Mouse (Mus musculus) macrophage (primary cell): Measurements from ENCODE around the gene Ccdc12. TPM values are rescaled to one million over a fixed set of nuclear protein-coding genes. Genes with fewer than 3 reads are reported as not detected.

Source experiments
- polyA plus RNA-seq: library from polyadenylated mRNA; stranded (reverse); fragments of 250-400 nt; gene quantifications from 3 replicates; pipeline ENCODE4 v1.2.4, GENCODE M21; 2018; ENCODE audit warnings: inconsistent platforms

Ccdc12 gene
- polyA plus RNA-seq, 1 experiment from 2014 or later: 80.9 TPM

Other genes with a start within 250 kb of the Ccdc12 start
- gene Ptpn23, start 248.3 kb upstream of the Ccdc12 start, polyA plus RNA-seq: 24.2 to 31.4 TPM (median 26.4 TPM) in 3 replicates
- gene Ngp, start 236.8 kb upstream of the Ccdc12 start, polyA plus RNA-seq: 2.3 to 84.1 TPM (median 17.7 TPM) in 3 replicates
- gene Klhl18, start 179.8 kb upstream of the Ccdc12 start, polyA plus RNA-seq: 11.4 to 20.2 TPM (median 18.7 TPM) in 3 replicates
- 1.7 to 6.0 TPM (median 3.1 TPM) in 3 replicates for gene Kif9, start 179.5 kb upstream of the Ccdc12 start, polyA plus RNA-seq
- 38.1 to 71.6 TPM (median 41.4 TPM) in 3 replicates for gene Setd2, start 123.9 kb upstream of the Ccdc12 start, polyA plus RNA-seq
- gene Nradd, start 32.1 kb upstream of the Ccdc12 start, polyA plus RNA-seq: 0.95 to 4.3 TPM (median 2.3 TPM) in 3 replicates
- gene Nbeal2, start 2.3 kb upstream of the Ccdc12 start, polyA plus RNA-seq: 8.6 to 16.6 TPM (median 14.0 TPM) in 3 replicates
- not detected in 3 replicates for gene Myl3, start 85.4 kb downstream of the Ccdc12 start, polyA plus RNA-seq
- gene Pth1r, start 90.6 kb downstream of the Ccdc12 start, polyA plus RNA-seq: 0.16 TPM in 1 of 3 replicates, not detected in the others
- not detected in 3 replicates for gene Prss42, start 141.7 kb downstream of the Ccdc12 start, polyA plus RNA-seq
- not detected in 3 replicates for gene Prss44, start 157.5 kb downstream of the Ccdc12 start, polyA plus RNA-seq
- not detected in 3 replicates for gene Prss43, start 170.2 kb downstream of the Ccdc12 start, polyA plus RNA-seq
- gene Prss45, start 178.1 kb downstream of the Ccdc12 start, polyA plus RNA-seq: not detected in 3 replicates
- 0.11 to 0.51 TPM in 2 of 3 replicates, not detected in the other for gene Prss46, start 188.0 kb downstream of the Ccdc12 start, polyA plus RNA-seq
- gene Prss50, start 201.5 kb downstream of the Ccdc12 start, polyA plus RNA-seq: not detected in 3 replicates
- 5.1 to 14.0 TPM (median 6.6 TPM) in 3 replicates for gene Als2cl, start 223.4 kb downstream of the Ccdc12 start, polyA plus RNA-seq
- gene Tmie, start 223.6 kb downstream of the Ccdc12 start, polyA plus RNA-seq: 0.10 to 0.43 TPM (median 0.26 TPM) in 3 replicates